Mouse (Mus musculus): Measurements from ENCODE around the gene Il15ra.

- TF ChIP-seq MAX (IDR thresholded peaks at IDR 0.05; ENCODE audit: low read length), result no peak
- TF ChIP-seq HCFC1 (IDR thresholded peaks at IDR 0.05; ENCODE audit: low read depth, low read length), result no peak
- no peak for TF ChIP-seq NRF1 (IDR thresholded peaks at IDR 0.05; ENCODE audit: low read depth, low read length)
- no peak for TF ChIP-seq POLR2A (IDR thresholded peaks at IDR 0.05; ENCODE audit: low read depth, low read length)
- no peak for TF ChIP-seq RCOR1 (conservative IDR thresholded peaks at IDR 0.05; ENCODE audit: low read depth, low read length)
- no peak for TF ChIP-seq CTCF (conservative IDR thresholded peaks at IDR 0.05 in 1 of 2, IDR thresholded peaks at IDR 0.05 in 1 of 2; ENCODE audit: low read depth in 2 of 2, low read length in 2 of 2)
- no peak for TF ChIP-seq SMC3 (IDR thresholded peaks at IDR 0.05; ENCODE audit: low read depth, low read length)
- TF ChIP-seq EP300 (IDR thresholded peaks at IDR 0.05; ENCODE audit: low read length), result no peak
- no peak for TF ChIP-seq BHLHE40 (IDR thresholded peaks at IDR 0.05; ENCODE audit: low read depth, low read length)
- TF ChIP-seq MXI1 (IDR thresholded peaks at IDR 0.05; ENCODE audit: low read depth, low read length), result no peak
- no peak for TF ChIP-seq ZNF384 (IDR thresholded peaks at IDR 0.05; ENCODE audit: low read depth, low read length)
Observed at GRCm38 (mm10) chr2:11775121-11775520, 70.0 kb downstream of the Il15ra start.

Measured in CH12.LX (cell line).